Mouse (Mus musculus) cerebellum, adult 2 months (tissue): ENCODE data around the gene Thra.

ENCODE experiments used
- CTCF ChIP-seq: fragments of 200-500 bp; IDR thresholded peaks from 2 replicates; pipeline ENCODE4 v1.5.1; 2011; ENCODE audit warnings: low read depth, mild to moderate bottlenecking, control low read depth, low read length, moderate library complexity, borderline replicate concordance; ENCODE audit not compliant: insufficient read depth
- POLR2A ChIP-seq: fragments of 200-500 bp; IDR thresholded peaks from 2 replicates; pipeline ENCODE4 v1.6.1; 2011; ENCODE audit warnings: low read length, control low read depth, borderline replicate concordance; ENCODE audit not compliant: insufficient read depth

DNA sequence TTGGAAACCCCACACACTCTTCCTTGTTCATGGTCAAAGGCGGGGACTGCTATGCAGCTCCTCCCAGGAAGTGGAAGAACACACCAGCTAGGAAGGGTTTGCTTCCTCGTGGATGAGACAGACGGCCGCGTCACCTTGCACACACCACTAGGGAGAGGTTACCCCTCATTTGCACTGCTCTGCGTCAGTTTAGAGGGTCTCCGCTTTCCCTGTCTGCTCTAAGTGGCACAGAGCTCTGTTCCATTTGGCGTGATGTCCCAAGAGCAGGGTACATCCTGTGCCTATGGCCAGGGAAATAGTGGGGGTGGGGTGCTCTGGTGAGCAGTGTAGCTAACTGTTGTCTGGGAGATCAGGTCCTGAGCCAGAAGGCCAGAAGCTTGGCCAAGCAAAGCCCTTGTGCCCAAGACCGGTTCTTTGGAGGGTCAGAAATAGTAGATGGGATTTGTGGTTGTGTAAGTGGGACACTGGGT, 13.7 kb downstream of the Thra start:
- TF ChIP-seq POLR2A (no peak), CTCF (no peak)
